Mouse (Mus musculus): ENCODE data around the gene Hist1h2ae.

GRCm38 (mm10) chr13:23611638-23612037, 40.6 kb upstream of the Hist1h2ae start:
- TF ChIP-seq CTCF (IDR thresholded peaks at IDR 0.05; ENCODE audit: extremely low read depth, insufficient read length, insufficient replicate concordance, low read depth, low read length) (no peak), POLR2A (IDR thresholded peaks at IDR 0.05; ENCODE audit: low read depth, low read length) (no peak)

All from small intestine, adult 2 months (tissue).